Mouse (Mus musculus) myocyte (in vitro differentiated cells): Measurements from ENCODE around the gene 1600014C23Rik.

Source experiments
- MYOD1 ChIP-seq, 3 experiments: IDR thresholded peaks; one replicate each; pipeline ENCODE4 v1.6.1; 2011; ENCODE audit warnings: control low read depth in 2 of 3, low read depth in 2 of 3, mild to moderate bottlenecking in 2 of 3, moderate library complexity in 1 of 3; ENCODE audit not compliant: insufficient read length in 2 of 3, control insufficient read depth in 1 of 3
- MYOG ChIP-seq, 3 experiments: IDR thresholded peaks; one replicate each; pipeline ENCODE4 v1.6.1; 2011; ENCODE audit warnings: control low read depth in 2 of 3, low read depth in 2 of 3, mild to moderate bottlenecking in 2 of 3; ENCODE audit not compliant: insufficient read length in 2 of 3, control insufficient read depth in 1 of 3, insufficient read depth in 1 of 3
- POLR2A ChIP-seq: IDR thresholded peaks from one replicate; pipeline ENCODE4 v1.6.1; 2011; ENCODE audit warnings: low read depth, mild to moderate bottlenecking, control low read depth, moderate library complexity; ENCODE audit not compliant: insufficient read length
- USF1 ChIP-seq: IDR thresholded peaks from one replicate; pipeline ENCODE4 v1.6.1; 2011; ENCODE audit warnings: low read depth, mild to moderate bottlenecking, control low read depth, moderate library complexity

- TF ChIP-seq MYOG (IDR thresholded peaks at IDR 0.05; ENCODE audit: control insufficient read depth in 1 of 3, insufficient read depth in 1 of 3, insufficient read length in 2 of 3, low read depth in 2 of 3) (no peak), MYOD1 (IDR thresholded peaks at IDR 0.05; ENCODE audit: control insufficient read depth in 1 of 3, insufficient read length in 2 of 3, low read depth in 2 of 3) (no peak), POLR2A (no peak), USF1 (no peak)
Measured at GRCm38 (mm10) chr17:45729387-45729786, 4.3 kb downstream of the 1600014C23Rik start.
